Mouse (Mus musculus): ENCODE measurements around the gene Cntnap1. TPM values are rescaled to one million over a fixed set of nuclear protein-coding genes. Genes with fewer than 3 reads are reported as not detected.

The Cntnap1 gene
- polyA plus RNA-seq, 1 experiment from 2014 or later: 0.70 TPM

DNA sequence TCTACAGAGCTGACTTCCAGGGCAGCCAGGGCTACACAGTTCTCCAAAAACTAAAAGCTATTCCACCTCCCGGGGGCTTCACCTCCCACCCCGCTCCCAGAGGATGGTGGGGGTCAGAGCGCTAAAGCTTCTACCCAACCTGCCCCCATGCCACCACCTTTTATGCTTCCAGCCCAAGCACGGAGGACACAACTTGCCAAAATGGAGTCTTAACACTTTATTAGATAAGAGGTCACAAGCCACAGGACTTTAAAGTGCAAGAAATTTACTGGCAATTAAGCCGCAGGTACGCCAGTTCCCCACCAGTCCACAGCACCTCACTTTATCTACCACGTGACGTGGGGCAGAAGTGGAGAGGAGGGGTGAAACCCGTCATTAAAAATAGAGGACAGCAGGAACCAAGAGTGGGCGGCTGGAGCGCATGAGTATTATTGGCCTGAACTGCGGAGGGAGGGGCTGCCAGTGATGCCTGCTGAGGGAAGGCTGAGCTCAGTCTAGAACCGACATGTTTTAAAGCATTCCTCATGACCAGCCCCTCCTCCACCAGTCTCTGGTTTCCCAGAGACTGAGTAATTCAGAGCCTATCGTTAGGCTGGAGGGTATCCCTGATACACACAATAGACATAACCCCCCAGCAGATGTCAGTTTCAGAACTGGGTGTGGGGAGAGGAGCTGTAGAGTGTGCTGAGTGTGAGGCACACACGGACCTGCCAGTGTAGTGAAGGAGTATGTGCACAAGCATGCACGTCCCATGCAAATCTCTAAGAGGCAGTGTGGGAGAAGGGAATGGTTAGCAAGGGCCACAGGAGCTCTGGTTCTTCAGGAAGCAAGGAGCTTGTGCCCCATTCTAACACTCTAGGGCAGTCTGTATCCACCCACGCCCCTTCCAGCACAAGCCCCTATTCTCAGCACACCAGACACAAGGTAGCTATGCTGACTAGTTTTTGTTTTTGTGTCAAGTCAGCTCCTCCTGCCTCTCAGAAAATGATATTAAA lies 20.9 kb downstream of the Cntnap1 start:
- 0 out of 2 replicates have a peak, but pooled peaks cover 2% of the 10 kb centered on the region for H3K27me3 ChIP-seq (ENCODE audit: control insufficient read depth, insufficient read depth, low read length)
- H3K9ac ChIP-seq (ENCODE audit: low read depth, low read length): no peak overlapping the region
- no peaks in the 10 kb centered on the region for H3K9me3 ChIP-seq (replicated peaks; ENCODE audit: control insufficient read depth, low read length)
- H3K27ac ChIP-seq (ENCODE audit: low read depth, low read length): peak overlapping the region; percentile 7; the same call in 1 of the 2 replicates
- peaks cover 31% of the 10 kb centered on the region for H3K4me1 ChIP-seq (ENCODE audit: control insufficient read depth, insufficient read depth, low read length)
- no peak for ATAC-seq (replicated peaks; ENCODE audit: insufficient number of reproducible peaks, low FRiP score, low TSS enrichment)
- no peak overlapping the region for H3K4me3 ChIP-seq (ENCODE audit: low read depth, low read length)
- H3K4me2 ChIP-seq: 0 out of 2 replicates have a peak overlapping the region, but pooled peaks have one; percentile 2
- 39% methylated on average over 17 of the region's 17 CpGs for WGBS (ENCODE audit: insufficient replicate concordance)
- peaks cover 4% of the 10 kb centered on the region; the same call in 1 of the 2 replicates for H3K36me3 ChIP-seq (ENCODE audit: control insufficient read depth, insufficient read depth, low read length)

- Histone ChIP-seq H3K4me1 (ENCODE audit: control insufficient read depth, insufficient read depth, low read length) (peaks cover 31% of the 10 kb centered on the region), H3K4me2 (no peak overlapping the region), H3K27me3 (ENCODE audit: control insufficient read depth, insufficient read depth, low read length) (no peaks in the 10 kb centered on the region), H3K36me3 (ENCODE audit: control insufficient read depth, insufficient read depth, low read length) (peaks cover 10% of the 10 kb centered on the region; the same call in 1 of the 2 replicates), H3K9me3 (replicated peaks; ENCODE audit: control insufficient read depth, low read length) (no peaks in the 10 kb centered on the region), H3K4me3 (ENCODE audit: low read depth, low read length) (no peak overlapping the region), H3K9ac (ENCODE audit: low read depth, low read length) (no peak overlapping the region), H3K27ac (ENCODE audit: low read depth, low read length) (no peak overlapping the region)
- WGBS (ENCODE audit: insufficient replicate concordance): 70% methylated on average over 4 of the region's 4 CpGs
- no peak for ATAC-seq (replicated peaks; ENCODE audit: insufficient number of reproducible peaks, low FRiP score, low TSS enrichment)
Observed at GRCm38 (mm10) chr11:101191919-101192470, 21.7 kb downstream of the Cntnap1 start.

DNA sequence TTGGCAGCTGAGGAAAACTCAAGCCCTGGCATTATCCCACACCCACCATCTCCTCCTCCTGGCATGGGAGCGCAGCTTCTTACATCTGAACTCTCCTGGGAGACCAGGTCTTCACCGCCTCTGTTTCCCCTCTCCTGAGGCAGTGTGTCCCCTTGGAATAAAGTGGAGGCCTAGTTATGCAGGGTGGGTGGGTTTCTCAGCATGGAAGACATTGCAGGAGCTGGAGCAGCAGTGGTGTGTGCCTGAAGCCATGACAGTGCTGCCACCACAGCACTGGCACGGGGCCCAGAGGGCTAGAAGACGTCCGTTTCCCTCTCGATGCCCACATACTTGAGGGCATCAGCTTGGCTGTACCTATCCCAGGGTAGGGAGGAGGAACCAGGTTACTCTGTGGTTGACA lies 22.3 kb downstream of the Cntnap1 start:
- Histone ChIP-seq H3K9me3 (replicated peaks; ENCODE audit: control insufficient read depth, low read length) (no peaks in the 10 kb centered on the region), H3K4me1 (ENCODE audit: control insufficient read depth, insufficient read depth, low read length) (peaks cover 31% of the 10 kb centered on the region), H3K36me3 (ENCODE audit: control insufficient read depth, insufficient read depth, low read length) (peaks cover 12% of the 10 kb centered on the region)

DNA sequence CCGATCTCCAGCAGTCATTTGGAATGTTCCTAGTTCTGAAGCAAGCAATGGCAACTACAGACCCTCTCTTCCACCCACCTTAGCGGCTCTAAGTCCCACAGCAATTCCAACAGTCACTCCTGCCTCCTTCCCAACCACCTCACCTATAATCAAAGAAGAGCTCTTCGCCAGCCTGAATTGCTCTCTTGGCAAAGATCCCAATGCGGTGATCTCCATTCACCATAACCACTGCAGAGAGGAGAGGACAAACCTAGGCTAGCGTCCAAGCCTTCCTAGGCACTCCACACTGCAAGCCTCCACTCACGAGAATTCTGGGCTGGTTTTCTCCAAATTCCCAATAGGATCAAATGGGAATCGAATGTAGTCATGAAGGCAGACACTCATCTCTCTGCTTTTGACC lies 22.8 kb downstream of the Cntnap1 start:
- WGBS (ENCODE audit: insufficient replicate concordance): 85% methylated on average over 7 of the region's 7 CpGs
- Histone ChIP-seq H3K9me3 (replicated peaks; ENCODE audit: control insufficient read depth, low read length) (no peaks in the 10 kb centered on the region), H3K27ac (ENCODE audit: low read depth, low read length) (no peak overlapping the region), H3K4me2 (no peak overlapping the region), H3K36me3 (ENCODE audit: control insufficient read depth, insufficient read depth, low read length) (peaks cover 12% of the 10 kb centered on the region), H3K9ac (ENCODE audit: low read depth, low read length) (no peak overlapping the region), H3K4me1 (ENCODE audit: control insufficient read depth, insufficient read depth, low read length) (peaks cover 31% of the 10 kb centered on the region), H3K27me3 (ENCODE audit: control insufficient read depth, insufficient read depth, low read length) (no peaks in the 10 kb centered on the region), H3K4me3 (ENCODE audit: low read depth, low read length) (no peak overlapping the region)
- ATAC-seq (replicated peaks; ENCODE audit: insufficient number of reproducible peaks, low FRiP score, low TSS enrichment): no peak

More for the DNA sequence above, 22.3 kb downstream of the Cntnap1 start:
- ATAC-seq (replicated peaks; ENCODE audit: insufficient number of reproducible peaks, low FRiP score, low TSS enrichment): no peak
- Histone ChIP-seq H3K9ac (ENCODE audit: low read depth, low read length) (no peak overlapping the region), H3K27ac (ENCODE audit: low read depth, low read length) (no peak overlapping the region), H3K4me3 (ENCODE audit: low read depth, low read length) (no peak overlapping the region), H3K27me3 (ENCODE audit: control insufficient read depth, insufficient read depth, low read length) (no peaks in the 10 kb centered on the region), H3K4me2 (no peak overlapping the region)
- 92% methylated on average over 6 of the region's 6 CpGs for WGBS (ENCODE audit: insufficient replicate concordance)

- no peak for ATAC-seq (replicated peaks; ENCODE audit: insufficient number of reproducible peaks, low FRiP score, low TSS enrichment)
- 54% methylated on average over 5 of the region's 5 CpGs for WGBS (ENCODE audit: insufficient replicate concordance)
- Histone ChIP-seq H3K36me3 (ENCODE audit: control insufficient read depth, insufficient read depth, low read length) (peaks cover 13% of the 10 kb centered on the region), H3K9ac (ENCODE audit: low read depth, low read length) (no peak overlapping the region), H3K27me3 (ENCODE audit: control insufficient read depth, insufficient read depth, low read length) (no peaks in the 10 kb centered on the region), H3K9me3 (replicated peaks; ENCODE audit: control insufficient read depth, low read length) (no peaks in the 10 kb centered on the region), H3K4me1 (ENCODE audit: control insufficient read depth, insufficient read depth, low read length) (peaks cover 30% of the 10 kb centered on the region), H3K4me3 (ENCODE audit: low read depth, low read length) (no peak overlapping the region), H3K27ac (ENCODE audit: low read depth, low read length) (no peak overlapping the region), H3K4me2 (no peak overlapping the region)
Observed at GRCm38 (mm10) chr11:101194137-101194536, 23.8 kb downstream of the Cntnap1 start.

GRCm38 (mm10) chr11:101194643-101195042 lies 24.3 kb downstream of the Cntnap1 start:
- H3K4me3 ChIP-seq (ENCODE audit: low read depth, low read length): no peak overlapping the region
- 88% methylated on average over 6 of the region's 6 CpGs for WGBS (ENCODE audit: insufficient replicate concordance)
- H3K9me3 ChIP-seq (replicated peaks; ENCODE audit: control insufficient read depth, low read length): no peaks in the 10 kb centered on the region
- H3K4me2 ChIP-seq: no peak overlapping the region
- no peak overlapping the region for H3K9ac ChIP-seq (ENCODE audit: low read depth, low read length)
- no peaks in the 10 kb centered on the region for H3K27me3 ChIP-seq (ENCODE audit: control insufficient read depth, insufficient read depth, low read length)
- peaks cover 18% of the 10 kb centered on the region for H3K36me3 ChIP-seq (ENCODE audit: control insufficient read depth, insufficient read depth, low read length)
- no peak for ATAC-seq (replicated peaks; ENCODE audit: insufficient number of reproducible peaks, low FRiP score, low TSS enrichment)
- H3K4me1 ChIP-seq (ENCODE audit: control insufficient read depth, insufficient read depth, low read length): peaks cover 24% of the 10 kb centered on the region
- no peak overlapping the region for H3K27ac ChIP-seq (ENCODE audit: low read depth, low read length)

- Histone ChIP-seq H3K4me2 (no peak overlapping the region), H3K4me3 (ENCODE audit: low read depth, low read length) (no peak overlapping the region), H3K27me3 (ENCODE audit: control insufficient read depth, insufficient read depth, low read length) (no peaks in the 10 kb centered on the region), H3K9ac (ENCODE audit: low read depth, low read length) (no peak overlapping the region), H3K36me3 (ENCODE audit: control insufficient read depth, insufficient read depth, low read length) (peaks cover 20% of the 10 kb centered on the region), H3K4me1 (ENCODE audit: control insufficient read depth, insufficient read depth, low read length) (peaks cover 20% of the 10 kb centered on the region), H3K27ac (ENCODE audit: low read depth, low read length) (no peak overlapping the region), H3K9me3 (replicated peaks; ENCODE audit: control insufficient read depth, low read length) (no peaks in the 10 kb centered on the region)
- WGBS (ENCODE audit: insufficient replicate concordance): 69% methylated on average over 1 of the region's 1 CpGs
- no peak for ATAC-seq (replicated peaks; ENCODE audit: insufficient number of reproducible peaks, low FRiP score, low TSS enrichment)
Observed at GRCm38 (mm10) chr11:101195101-101195500, 24.8 kb downstream of the Cntnap1 start.

GRCm38 (mm10) chr11:101195571-101195970 lies 25.2 kb downstream of the Cntnap1 start:
- Histone ChIP-seq H3K27me3 (ENCODE audit: control insufficient read depth, insufficient read depth, low read length) (no peaks in the 10 kb centered on the region), H3K27ac (ENCODE audit: low read depth, low read length) (no peak overlapping the region), H3K9ac (ENCODE audit: low read depth, low read length) (no peak overlapping the region), H3K4me2 (no peak overlapping the region), H3K4me1 (ENCODE audit: control insufficient read depth, insufficient read depth, low read length) (peaks cover 16% of the 10 kb centered on the region), H3K9me3 (replicated peaks; ENCODE audit: control insufficient read depth, low read length) (no peaks in the 10 kb centered on the region), H3K36me3 (ENCODE audit: control insufficient read depth, insufficient read depth, low read length) (peaks cover 20% of the 10 kb centered on the region), H3K4me3 (ENCODE audit: low read depth, low read length) (no peak overlapping the region)
- no peak for ATAC-seq (replicated peaks; ENCODE audit: insufficient number of reproducible peaks, low FRiP score, low TSS enrichment)
- 88% methylated on average over 8 of the region's 8 CpGs for WGBS (ENCODE audit: insufficient replicate concordance)
